Mouse (Mus musculus): ENCODE data around the gene Ssna1. TPM values are rescaled to one million over a fixed set of nuclear protein-coding genes. Genes with fewer than 3 reads are reported as not detected.

The Ssna1 gene
- total and polyA plus RNA-seq, 3 experiments: 51.4 to 80.6 (median 72.9) TPM

- Histone ChIP-seq H3K27me3 (replicated peaks) (peaks cover under 1% of the 10 kb centered on the region), H3K27ac (ENCODE audit: insufficient read depth, low read depth) (peak overlapping the region; percentile 98), H3K79me2 (replicated peaks; ENCODE audit: control insufficient read depth, extremely low read depth, insufficient read depth, poor library complexity, severe bottlenecking) (peaks cover 9% of the 10 kb centered on the region), H3K9ac (ENCODE audit: insufficient read depth, low read depth) (peak overlapping the region; percentile 92), H3K4me1 (ENCODE audit: control insufficient read depth in 1 of 2, insufficient read depth in 2 of 2) (peaks cover 13 to 31% of the 10 kb centered on the region in 2 experiments; a peak in 3 of 4 replicates), H3K4me3 (replicated peaks in 1 of 3; ENCODE audit: low read depth in 2 of 3, low read length in 2 of 3, poor library complexity in 1 of 3) (peak overlapping the region; percentile 64 to 99 (median 82)), H3K9me3 (replicated peaks; ENCODE audit: low read length) (no peaks in the 10 kb centered on the region), H3K36me3 (replicated peaks in 1 of 2; ENCODE audit: control insufficient read depth in 1 of 2, insufficient read depth in 1 of 2, low read length in 1 of 2) (peaks cover 22 to 26% of the 10 kb centered on the region in 2 experiments), H3K4me2 (ENCODE audit: insufficient read depth, low read depth, poor library complexity, severe bottlenecking) (peak overlapping the region; percentile 53)
- peak; percentile 79 for DNase-seq (ENCODE audit: extremely low read depth)
- in situ Hi-C loops (cut with MboI; ENCODE audit: low pct_ligation_motif_present, low pct_unique_long_range_greater_than_20kb, low sequenced_read_pairs): no loop called here
- no peak for TF ChIP-seq CHD2 (IDR thresholded peaks at IDR 0.05; ENCODE audit: low read length)
- peak; percentile 23; the same call in 1 of the 2 replicates for TF ChIP-seq UBTF (IDR thresholded peaks at IDR 0.05; ENCODE audit: low read depth, low read length)
- no peak for TF ChIP-seq RCOR1 (conservative IDR thresholded peaks at IDR 0.05; ENCODE audit: low read depth, low read length)
- peak; percentile 41; the same call in 1 of the 2 replicates for TF ChIP-seq MAX (IDR thresholded peaks at IDR 0.05; ENCODE audit: low read length)
- TF ChIP-seq ELF1 (IDR thresholded peaks at IDR 0.05; ENCODE audit: low read depth, low read length): peak; percentile 34; the same call in 1 of the 2 replicates
- TF ChIP-seq TCF12 (IDR thresholded peaks at IDR 0.05; ENCODE audit: low read depth, low read length): no peak
- TF ChIP-seq USF2 (conservative IDR thresholded peaks at IDR 0.05; ENCODE audit: low read depth, low read length): no peak
- no peak for TF ChIP-seq POLR2A (IDR thresholded peaks at IDR 0.05; ENCODE audit: low read depth, low read length)
- no peak; the same call in 1 of the 2 replicates for TF ChIP-seq SMC3 (IDR thresholded peaks at IDR 0.05; ENCODE audit: low read depth, low read length)
- TF ChIP-seq NELFE (IDR thresholded peaks at IDR 0.05; ENCODE audit: low read depth, low read length): no peak
- TF ChIP-seq TBP (conservative IDR thresholded peaks at IDR 0.05; ENCODE audit: low read depth, low read length): no peak
- no peak for TF ChIP-seq RAD21 (IDR thresholded peaks at IDR 0.05; ENCODE audit: low read depth, low read length)
- peak; percentile 45; the same call in 1 of the 2 replicates for TF ChIP-seq MAFK (IDR thresholded peaks at IDR 0.05; ENCODE audit: insufficient replicate concordance, low read length)
- TF ChIP-seq ZNF384 (IDR thresholded peaks at IDR 0.05; ENCODE audit: low read depth, low read length): no peak
- no peak for TF ChIP-seq BHLHE40 (IDR thresholded peaks at IDR 0.05; ENCODE audit: low read depth, low read length)
- TF ChIP-seq MXI1 (IDR thresholded peaks at IDR 0.05; ENCODE audit: low read depth, low read length): peak; percentile 94
- no peak; the same call in 1 of the 2 replicates for TF ChIP-seq SIN3A (IDR thresholded peaks at IDR 0.05; ENCODE audit: low read length)
- TF ChIP-seq POLR2AphosphoS2 (IDR thresholded peaks at IDR 0.05; ENCODE audit: low read depth, low read length): no peak; the same call in 1 of the 2 replicates
- no peak for TF ChIP-seq GABPA (IDR thresholded peaks at IDR 0.05; ENCODE audit: insufficient replicate concordance, low read depth, low read length)
- TF ChIP-seq MAZ (IDR thresholded peaks at IDR 0.05; ENCODE audit: low read depth, low read length): 0 out of 2 replicates have a peak, but pooled peaks have one; percentile 41
- dilution Hi-C loops (cut with MboI; ENCODE audit: extremely low pct_ligation_motif_present, extremely low pct_unique_long_range_greater_than_20kb, low sequenced_read_pairs): no loop called here
Observed at GRCm38 (mm10) chr2:25223681-25224491, 48.4 kb downstream of the Ssna1 start.

All from CH12.LX (cell line).